Mouse (Mus musculus) left cerebral cortex, postnatal 25 days (tissue): Measurements from ENCODE around the gene Ubl7. TPM values are rescaled to one million over a fixed set of nuclear protein-coding genes. Genes with fewer than 3 reads are reported as not detected.
A peak's percentile ranks its signal among the peaks of the same experiment; 100 is the strongest.

Experiments
- DNase-seq, 2 experiments: peaks; one replicate each; pipeline ENCODE4 v3.0.0; 2022; ENCODE audit warnings: low spot score in 2 of 2, mixed read lengths in 1 of 2
- intact Hi-C: fragments of 180-260 bp; cut with DNase I; formaldehyde crosslinking; loops from one replicate; pipeline ENCODE4 v1.15.1; 2025
- total RNA-seq, 2 experiments: library from RNA; stranded (reverse); gene quantifications; 2 replicates each; pipeline ENCODE4 v1.2.3; 2021

Ubl7 gene
- total RNA-seq, 2 experiments from 2014 or later, result 103 to 113 TPM

- intact Hi-C loops, result no loop called here
- DNase-seq, result no peak
Observed at GRCm38 (mm10) chr9:57961863-57962778, 51.3 kb downstream of the Ubl7 start.

DNA sequence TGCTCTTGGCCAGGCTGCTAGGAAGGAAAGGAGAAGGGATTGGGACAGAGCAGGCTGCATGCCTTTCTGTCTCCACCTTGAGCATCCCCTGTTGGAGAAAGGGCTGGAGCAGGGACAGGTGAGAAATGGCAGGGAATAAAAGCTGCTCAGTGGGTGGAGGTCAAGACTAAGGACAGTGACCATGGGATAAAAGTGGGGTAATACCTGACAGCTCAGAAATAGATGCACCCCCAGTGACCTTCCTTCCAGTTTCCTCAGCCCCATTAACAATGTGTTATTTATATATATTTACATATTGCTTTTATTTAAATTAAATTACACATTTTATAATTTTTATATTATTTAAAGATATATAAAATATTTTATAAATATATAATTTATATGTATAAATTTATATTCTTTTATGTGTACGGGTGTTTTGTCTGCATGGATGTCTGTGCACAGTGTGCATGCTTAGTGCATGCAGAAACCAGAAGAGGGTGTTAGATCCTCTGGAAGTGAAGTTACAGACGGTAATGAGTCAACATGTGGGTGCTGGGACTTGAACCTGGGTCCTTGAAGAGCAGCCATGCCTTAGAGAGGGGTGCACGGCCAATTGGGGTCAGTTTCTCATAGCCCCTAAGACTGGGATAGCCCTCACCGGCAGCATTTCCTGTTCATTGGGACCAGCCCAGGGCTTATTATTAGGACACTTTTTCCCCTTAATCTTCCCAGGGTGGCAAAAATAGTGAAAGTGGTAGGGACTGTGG is 52.6 kb downstream of the Ubl7 start:
- intact Hi-C loops, result no loop called here
- no peak for DNase-seq

GRCm38 (mm10) chr9:57963998-57964395 is 53.2 kb downstream of the Ubl7 start:
- no peak for DNase-seq
- intact Hi-C loops, result no loop called here

DNA sequence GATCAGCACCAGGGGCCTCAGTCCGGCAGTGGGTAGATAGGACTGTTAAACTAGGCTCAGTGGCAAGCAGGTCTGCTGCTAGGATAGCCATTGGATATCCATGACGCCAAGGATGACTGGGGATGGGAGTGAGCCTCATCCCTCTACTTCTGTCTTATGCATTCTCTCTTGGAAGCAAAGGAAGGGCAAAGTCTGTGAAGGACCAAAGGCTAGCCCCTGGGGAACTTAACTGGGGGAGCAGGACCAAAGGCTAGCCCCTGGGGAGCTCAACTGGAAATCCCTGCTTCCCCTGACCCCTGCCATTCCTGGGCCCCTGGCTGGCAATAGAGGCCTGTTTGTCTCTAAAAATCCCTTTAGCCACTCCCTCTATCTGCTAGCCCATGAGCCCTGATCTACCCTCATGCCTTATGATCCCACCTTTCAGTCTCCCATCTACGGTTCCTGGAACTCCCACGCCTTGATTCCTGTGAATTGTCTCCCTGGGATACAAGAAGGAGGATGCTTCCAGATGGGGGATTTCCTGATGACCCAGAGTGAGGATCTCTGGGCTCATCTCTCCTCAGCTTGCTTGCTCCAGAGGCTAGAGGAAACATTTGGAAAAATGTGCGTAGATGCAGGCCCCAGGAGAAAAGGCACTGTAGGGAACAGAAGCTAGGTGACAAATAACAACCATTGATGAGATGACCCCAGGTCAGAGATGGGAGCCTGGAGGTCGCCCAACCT is 53.9 kb downstream of the Ubl7 start:
- no peak for DNase-seq
- intact Hi-C loops, result no loop called here

- intact Hi-C loops, result loop anchor here (2.0 kb wide), 2 partner anchors 19 to 25 kb away; partner anchors contain the start of gene Sema7a
- DNase-seq, result peak in 1 of 2 experiments; percentile 76
Observed at GRCm38 (mm10) chr9:57965281-57966185, 54.8 kb downstream of the Ubl7 start.

GRCm38 (mm10) chr9:57967237-57967960 is 56.6 kb downstream of the Ubl7 start:
- intact Hi-C loops, result loop anchor here (2.0 kb wide), 2 partner anchors 17 to 27 kb away; partner anchors contain the start of gene Sema7a

DNA sequence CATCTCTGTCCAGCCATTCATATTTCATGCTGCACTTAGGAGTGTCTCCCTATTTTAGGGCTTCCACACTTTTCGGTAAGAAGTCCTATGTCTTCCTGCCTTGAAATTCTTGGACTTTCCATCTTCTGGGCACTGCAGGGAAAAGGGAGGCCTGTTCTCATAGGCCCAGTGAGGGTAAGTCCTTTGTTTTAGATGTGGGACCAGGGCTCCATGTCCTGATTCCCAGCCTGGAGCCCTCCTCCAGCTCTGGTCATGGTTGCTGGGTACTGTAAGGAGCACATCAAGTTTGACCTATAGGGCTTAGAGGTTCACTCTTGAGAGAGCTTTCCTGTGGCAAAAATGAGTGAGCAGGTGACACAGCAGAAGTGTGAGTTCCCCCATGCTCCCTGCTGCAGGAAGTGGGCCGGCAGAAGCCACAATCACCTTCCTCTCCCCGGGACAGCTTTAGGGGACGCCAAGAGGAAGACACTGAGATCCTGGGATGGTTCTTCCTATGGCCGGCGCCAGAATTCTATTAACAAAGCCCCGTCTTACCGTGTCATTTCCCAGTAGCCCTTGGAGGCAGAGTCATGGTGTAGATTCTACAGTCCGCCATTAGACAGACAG is 57.5 kb downstream of the Ubl7 start:
- DNase-seq, result no peak
- intact Hi-C loops, result no loop called here

More at GRCm38 (mm10) chr9:57967237-57967960, 56.6 kb downstream of the Ubl7 start:
- peak; percentile 72 to 87 for DNase-seq

DNA sequence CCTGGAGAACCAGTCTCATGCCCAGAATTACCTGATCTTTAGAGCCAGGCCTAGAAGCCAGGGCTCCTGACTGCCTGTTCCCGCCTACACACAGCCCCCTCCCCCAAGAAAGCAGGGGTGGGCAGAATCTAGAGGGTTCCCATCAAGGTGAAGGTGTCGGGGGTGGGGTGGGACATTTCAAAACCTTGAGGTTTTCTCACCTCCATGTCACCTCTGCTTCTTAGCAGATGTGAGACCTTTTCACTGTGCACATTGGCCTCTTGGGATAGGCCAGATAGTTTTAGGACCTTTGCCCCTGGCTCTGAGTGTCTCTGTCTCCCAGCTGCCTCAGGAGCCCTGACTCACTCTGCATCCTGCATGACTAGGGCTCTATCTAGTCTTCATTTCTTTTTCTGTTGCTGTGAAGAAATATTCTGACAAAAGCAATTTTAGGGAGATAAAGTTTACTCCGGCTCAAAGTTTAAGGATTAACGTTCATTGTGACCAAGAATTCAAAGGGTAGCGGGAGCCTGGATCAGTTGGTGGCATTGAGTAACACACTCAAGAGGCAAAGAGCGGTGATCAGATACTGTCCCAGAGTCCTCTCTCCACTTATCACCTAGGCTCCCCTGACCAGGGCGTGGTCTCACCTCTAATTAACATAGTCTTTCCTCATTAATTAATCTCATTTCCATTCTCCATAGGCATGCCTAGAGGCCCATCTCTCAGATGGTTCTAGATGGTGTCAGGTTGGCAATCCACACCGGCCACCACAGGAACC is 58.2 kb downstream of the Ubl7 start:
- intact Hi-C loops, result no loop called here
- no peak for DNase-seq

DNA sequence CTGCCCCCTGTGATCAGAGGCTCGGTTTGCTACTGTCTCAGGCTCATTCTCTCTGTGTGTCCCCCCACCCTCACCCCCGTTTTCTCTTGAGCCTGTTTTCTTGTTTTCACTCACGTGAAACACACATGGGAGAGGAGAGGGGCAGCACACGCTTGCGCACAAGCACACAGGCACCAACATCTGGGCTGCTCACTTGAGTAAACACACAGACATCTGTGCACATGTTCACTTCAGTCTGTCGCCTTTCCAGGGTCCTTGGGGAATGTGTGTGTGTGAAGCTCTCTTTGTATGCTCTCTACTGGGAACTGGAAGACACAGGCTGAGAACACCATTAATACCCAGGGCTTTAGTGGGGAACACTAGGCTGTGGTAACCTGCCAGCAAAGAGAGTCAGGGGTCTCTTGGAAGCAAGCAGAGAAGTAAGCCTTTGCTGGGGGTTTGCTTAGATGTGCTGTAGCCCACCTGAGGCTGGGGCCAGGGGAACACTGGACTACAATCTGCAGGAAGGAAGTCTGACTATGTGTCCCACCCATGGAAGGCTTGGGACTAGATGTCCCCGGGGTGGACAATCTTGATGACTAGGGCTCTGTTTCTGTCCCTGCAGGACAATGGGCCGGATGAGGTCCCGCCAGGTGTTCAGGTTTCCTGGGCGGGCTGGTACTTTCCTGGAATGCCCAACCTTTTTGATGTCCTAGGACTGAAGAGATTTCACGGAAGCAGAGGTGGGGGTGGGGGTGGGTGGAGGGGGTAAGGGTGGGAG is 59.1 kb downstream of the Ubl7 start:
- intact Hi-C loops, result no loop called here
- no peak for DNase-seq

DNA sequence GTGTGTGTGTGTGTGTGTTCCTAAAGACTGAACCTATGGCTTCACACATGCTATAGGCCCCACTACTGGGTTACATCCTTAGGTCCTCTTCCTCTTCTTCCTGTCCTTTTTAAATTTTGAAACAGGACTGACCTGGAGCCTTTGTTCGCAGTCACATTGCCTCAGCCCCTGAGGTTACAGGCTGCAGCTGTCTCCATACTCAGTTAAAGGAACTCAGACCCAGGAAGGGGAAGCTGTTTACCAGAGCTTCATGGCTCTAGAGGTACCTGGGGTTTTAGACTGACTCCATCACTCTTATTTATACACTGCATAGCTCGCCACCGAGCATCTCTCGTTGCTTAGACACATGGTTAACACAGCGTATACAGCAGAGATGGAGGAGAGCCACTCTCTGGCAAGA is 60.6 kb downstream of the Ubl7 start:
- no peak for DNase-seq
- intact Hi-C loops, result no loop called here

- intact Hi-C loops, result no loop called here
- DNase-seq, result no peak
Observed at GRCm38 (mm10) chr9:57972141-57972591, 61.4 kb downstream of the Ubl7 start.

GRCm38 (mm10) chr9:57972776-57973439 is 62.1 kb downstream of the Ubl7 start:
- intact Hi-C loops, result no loop called here
- no peak for DNase-seq

GRCm38 (mm10) chr9:57973440-57974066 is 62.8 kb downstream of the Ubl7 start:
- intact Hi-C loops, result no loop called here
- no peak for DNase-seq

DNA sequence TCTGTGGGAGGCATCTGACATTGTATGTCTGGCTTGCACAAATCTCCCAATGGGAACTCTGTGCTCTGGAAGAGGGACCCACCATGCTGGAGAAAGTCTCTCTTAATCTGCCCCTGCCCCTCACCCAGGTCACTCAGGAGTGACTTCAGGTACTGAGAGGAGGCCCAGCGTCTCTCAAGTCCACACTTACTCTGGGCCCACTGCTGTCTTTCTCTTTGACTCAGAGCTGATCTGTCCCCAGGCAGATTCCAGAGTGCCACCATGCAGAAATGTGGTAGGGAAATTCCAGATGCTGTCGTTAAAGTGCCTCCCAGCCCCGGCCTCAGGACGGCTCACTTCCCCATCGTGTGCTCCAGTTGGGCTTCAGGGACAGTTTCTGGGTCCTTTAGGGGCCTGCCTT is 63.4 kb downstream of the Ubl7 start:
- intact Hi-C loops, result no loop called here
- DNase-seq, result no peak

DNA sequence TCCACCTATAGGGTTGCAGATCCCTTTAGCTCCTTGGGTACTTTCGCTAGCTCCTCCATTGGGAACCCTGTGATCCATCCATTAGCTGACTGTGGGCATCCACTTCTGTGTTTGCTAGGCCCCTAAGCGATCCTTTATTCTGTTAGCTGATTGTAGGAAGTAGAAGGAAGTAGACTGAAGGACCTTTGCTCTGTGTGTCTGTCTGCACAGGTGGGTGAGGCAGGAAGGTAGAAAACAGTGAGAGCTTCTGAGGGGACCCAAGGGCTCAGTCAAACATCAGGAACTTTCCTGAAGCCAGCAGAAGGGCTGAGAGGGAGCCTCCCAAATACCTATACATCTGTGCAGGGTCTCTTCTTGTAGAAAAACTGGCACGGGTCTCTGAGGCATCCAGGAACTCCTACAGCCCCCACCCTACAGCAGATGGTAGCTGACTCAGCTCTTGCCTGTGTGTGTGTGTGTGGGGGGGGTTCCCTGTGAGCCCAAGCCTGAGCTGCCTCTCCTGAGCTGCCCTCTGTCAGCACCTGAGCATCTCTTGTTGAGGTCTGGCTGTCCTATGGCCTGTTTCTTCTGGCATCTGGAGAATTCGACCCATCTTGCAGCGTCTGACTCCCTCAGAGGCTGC is 64.5 kb downstream of the Ubl7 start:
- peak in 1 of 2 experiments; percentile 76 for DNase-seq
- intact Hi-C loops, result no loop called here
